In the genomic region with DNA sequence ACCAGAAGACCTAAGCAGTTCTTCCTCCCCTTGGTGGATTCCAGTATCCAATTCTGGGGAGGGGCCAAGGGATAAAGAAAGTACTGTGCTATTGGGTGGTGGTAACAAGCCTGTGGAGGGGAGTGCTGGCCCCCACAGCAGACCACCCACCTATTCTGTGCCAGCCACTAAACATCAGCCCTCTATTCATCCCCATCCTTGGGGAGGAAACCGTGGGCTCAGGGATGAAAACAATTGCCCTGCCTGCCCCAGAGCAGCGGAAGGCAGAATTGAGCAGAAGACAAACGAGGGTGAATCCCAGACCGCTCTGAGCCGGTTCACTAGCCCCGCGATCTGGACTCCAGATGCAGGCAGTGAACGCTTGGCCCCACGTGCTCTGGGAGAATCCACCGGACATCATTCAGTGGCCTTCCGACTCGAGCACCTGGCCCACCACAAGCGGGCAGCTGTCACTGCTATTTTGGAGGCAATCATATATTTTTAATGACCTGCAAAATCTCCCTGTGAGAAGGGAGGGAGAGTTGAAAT, we compare ENCODE assay signal across 11 mouse cellular contexts.
DNase-seq lines count a peak whose midpoint lies in the region; ATAC-seq lines count a peak whose summit lies in the region.
"Had no signal": no experiment of that assay in that cellular context is flagged by ENCODE, and none has a peak within 500 bp of the region (broad histone marks: within the 10 kb centered on the region; RNA-seq: fewer than 3 reads in every experiment).

No protein-coding gene starts in this region.

- no peak overlapping the region for H3K4me3 ChIP-seq in hindbrain, embryonic 14.5 days (replicated peaks; ENCODE audit: low read length)
- no peak overlapping the region for H3K4me3 ChIP-seq in midbrain, embryonic 16.5 days (ENCODE audit: low read depth, low read length)

- H3K36me3 ChIP-seq in hindbrain, embryonic 14.5 days (replicated peaks; ENCODE audit: control insufficient read depth, insufficient read depth) = no peaks in the 10 kb centered on the region
- no peaks in the 10 kb centered on the region for H3K36me3 ChIP-seq in midbrain, embryonic 16.5 days (ENCODE audit: control insufficient read depth, insufficient read depth, low read length)

- 2% methylated on average over 13 of the region's 13 CpGs for WGBS in hindbrain, embryonic 14.5 days
- 5% methylated on average over 13 of the region's 13 CpGs for WGBS in midbrain, embryonic 16.5 days

- H3K27me3 ChIP-seq in hindbrain, embryonic 14.5 days (ENCODE audit: control insufficient read depth, insufficient read depth, low read length) = no peaks in the 10 kb centered on the region
- no peaks in the 10 kb centered on the region for H3K27me3 ChIP-seq in midbrain, embryonic 16.5 days (ENCODE audit: control insufficient read depth, insufficient read depth, low read depth, low read length)

- H3K9ac ChIP-seq in hindbrain, embryonic 14.5 days = 0 out of 2 replicates have a peak overlapping the region, but pooled peaks have one; percentile 9
- H3K9ac ChIP-seq in midbrain, embryonic 16.5 days (ENCODE audit: low read depth, low read length) = no peak overlapping the region; the same call in 1 of the 2 replicates
- H3K9ac ChIP-seq: lung, embryonic 14.5 days had no signal

- intact Hi-C loops in left cerebral cortex, postnatal 14 days (cut with DNase I) = no loop called here

- H3K4me1 ChIP-seq in hindbrain, embryonic 14.5 days (replicated peaks; ENCODE audit: control insufficient read depth, insufficient read depth, low read length) = 0 out of 2 replicates have a peak, but pooled peaks cover 4% of the 10 kb centered on the region
- H3K4me1 ChIP-seq in midbrain, embryonic 16.5 days (ENCODE audit: control insufficient read depth, insufficient read depth, low read length) = no peaks in the 10 kb centered on the region

- ATAC-seq in hindbrain, embryonic 14.5 days (ENCODE audit: low FRiP score) = peak; percentile 77
- ATAC-seq in midbrain, embryonic 16.5 days = peak; percentile 77
- ATAC-seq in megakaryocyte-erythroid progenitor cell, adult 5-6 weeks (replicated peaks; ENCODE audit: low FRiP score, low TSS enrichment, poor library complexity, severe bottlenecking) = no peak

- H3K4me2 ChIP-seq in hindbrain, embryonic 14.5 days (replicated peaks) = 0 out of 2 replicates have a peak overlapping the region, but pooled peaks have one; percentile 23
- no peak overlapping the region for H3K4me2 ChIP-seq in midbrain, embryonic 16.5 days (ENCODE audit: low read length)
- H3K4me2 ChIP-seq: lung, embryonic 14.5 days had no signal

- DNase-seq in cerebellum, postnatal 10 days = peak; percentile 81 to 84
- DNase-seq in cerebellum, adult 9-10 months = no peak
- DNase-seq in embryo, embryonic 10.5 days (ENCODE audit: low spot score) = peak; percentile 84
- no peak for DNase-seq in hindbrain, embryonic 14.5 days (ENCODE audit: low spot score)
- no peak for DNase-seq in layer of hippocampus, postnatal 36 days
- DNase-seq in left cerebral cortex, postnatal 14 days (ENCODE audit: low spot score in 2 of 2) = no peak
- DNase-seq: heart, adult 18-20 months; kidney, adult 11 months; lung, embryonic 14.5 days had no signal

- H3K9me3 ChIP-seq in hindbrain, embryonic 14.5 days (ENCODE audit: control insufficient read depth, low read length) = no peaks in the 10 kb centered on the region
- no peaks in the 10 kb centered on the region for H3K9me3 ChIP-seq in midbrain, embryonic 16.5 days (replicated peaks; ENCODE audit: control insufficient read depth, low read length, poor library complexity, severe bottlenecking)

- 0 out of 2 replicates have a peak overlapping the region, but pooled peaks have one; percentile 6 for H3K27ac ChIP-seq in hindbrain, embryonic 14.5 days
- no peak overlapping the region for H3K27ac ChIP-seq in midbrain, embryonic 16.5 days (ENCODE audit: low read length)

Comparison
In these comparisons a context has a peak if more than half of its experiments do, and no peak if none do; other contexts are left out.
1. DNase-seq: peak in cerebellum, postnatal 10 days (2 of 2) and embryo, embryonic 10.5 days (single experiment); none in cerebellum, adult 9-10 months (single experiment), hindbrain, embryonic 14.5 days (single experiment), layer of hippocampus, postnatal 36 days (0 of 2) and left cerebral cortex, postnatal 14 days (0 of 2).